In genomic region chr5:88928201-88928916, GRCm38 (mm10) we compare ENCODE assay signal across 9 mouse cellular contexts. TPM values are rescaled to one million over a fixed set of nuclear protein-coding genes. Genes with fewer than 3 reads are reported as not detected.
A peak's percentile ranks its signal among the peaks of the same experiment; 100 is the strongest.
DNase-seq lines count a peak whose midpoint lies in the region; ATAC-seq lines count a peak whose summit lies in the region.
"Had no signal": no experiment of that assay in that cellular context is flagged by ENCODE, and none has a peak within 500 bp of the region (broad histone marks: within the 10 kb centered on the region; RNA-seq: fewer than 3 reads in every experiment).

No protein-coding gene starts in this region.

- H3K36me3 ChIP-seq in hindbrain, embryonic 15.5 days: no peaks in the 10 kb centered on the region

- no peaks in the 10 kb centered on the region for H3K9me3 ChIP-seq in hindbrain, embryonic 15.5 days

- no peak overlapping the region for H3K27ac ChIP-seq in hindbrain, embryonic 15.5 days (replicated peaks)
- H3K27ac ChIP-seq: macrophage had no signal

- no peak overlapping the region for H3K4me2 ChIP-seq in hindbrain, embryonic 15.5 days

- peak; percentile 17 for DNase-seq in CD4-positive, CD25-positive, alpha-beta regulatory T cell, adult 2 months (ENCODE audit: low read depth, low spot score)
- peak; percentile 36 for DNase-seq in left cerebral cortex, adult 11 months (ENCODE audit: low spot score)
- no peak for DNase-seq in left cerebral cortex, adult 8-10 months (ENCODE audit: low spot score in 2 of 2)
- peak; percentile 60 for DNase-seq in adipocyte (ENCODE audit: low spot score)
- DNase-seq in lung, postnatal 14 days: peak; percentile 53
- DNase-seq in thymus, postnatal 4 days: peak; percentile 44

- H3K9ac ChIP-seq in hindbrain, embryonic 15.5 days: no peak overlapping the region

- H3K4me1 ChIP-seq in hindbrain, embryonic 15.5 days (replicated peaks): peaks cover 23% of the 10 kb centered on the region

- H3K27me3 ChIP-seq in hindbrain, embryonic 15.5 days: no peaks in the 10 kb centered on the region

- H3K4me3 ChIP-seq in hindbrain, embryonic 15.5 days: no peak overlapping the region

- 56% methylated on average over 13 of the region's 13 CpGs for whole genome bisulfite sequencing in hindbrain, embryonic 15.5 days

- no peak for ATAC-seq in CD4-positive, CD25-positive, alpha-beta regulatory T cell, adult 4 months
- 0 out of 2 replicates have a peak, but pooled peaks have one; percentile 36 for ATAC-seq in hindbrain, embryonic 15.5 days (ENCODE audit: low FRiP score, low read depth)

RNA-seq across cellular contexts. Expression of gene Slc4a4, which starts 41.7 kb away (rescaled TPM):
- not detected for polyA plus RNA-seq in CD4-positive, CD25-positive, alpha-beta regulatory T cell, adult 4 months (2017; shearing (Covaris generic))
- 100 to 1,000 TPM; 144 to 154 (median 151) TPM for total RNA-seq in left cerebral cortex, adult 8-10 months (2022)
- polyA plus RNA-seq in hindbrain, embryonic 15.5 days (2015; fragmentation: Nextera tagmentation; extraction: Ambion mirVana): 13.4 and 14.3 TPM in 2 replicates
- polyA plus RNA-seq: macrophage had no signal

Comparison
In these comparisons a context has a peak if more than half of its experiments do, and no peak if none do; other contexts are left out.
1. DNase-seq: peak in CD4-positive, CD25-positive, alpha-beta regulatory T cell, adult 2 months (single experiment), left cerebral cortex, adult 11 months (single experiment), adipocyte (single experiment), lung, postnatal 14 days (single experiment) and thymus, postnatal 4 days (single experiment); none in left cerebral cortex, adult 8-10 months (0 of 2).
2. RNA of gene Slc4a4, which starts 41.7 kb away (polyA plus RNA-seq): 13.4 to 14.3 TPM in hindbrain, embryonic 15.5 days; not detected in CD4-positive, CD25-positive, alpha-beta regulatory T cell, adult 4 months; every median in the first group is over 10 times any median in the second.